ENCODE assay signal across 8 mouse cellular contexts in genomic region chr3:130922812-130923614, GRCm38 (mm10).
DNase-seq lines count a peak whose midpoint lies in the region; ATAC-seq lines count a peak whose summit lies in the region.

No protein-coding gene starts in this region.

- H3K4me1 ChIP-seq in kidney, embryonic 16.5 days (ENCODE audit: insufficient read depth, low read length): 0 out of 2 replicates have a peak, but pooled peaks cover 6% of the 10 kb centered on the region
- H3K4me1 ChIP-seq in forebrain, embryonic 12.5 days: peaks cover 20% of the 10 kb centered on the region
- H3K4me1 ChIP-seq in limb, embryonic 13.5 days: peaks cover 25% of the 10 kb centered on the region
- no peaks in the 10 kb centered on the region for H3K4me1 ChIP-seq in stomach, embryonic 14.5 days (ENCODE audit: control insufficient read depth, insufficient read depth, low read length)

- H3K27me3 ChIP-seq in kidney, embryonic 16.5 days (ENCODE audit: insufficient read depth, low read length): peaks cover 7% of the 10 kb centered on the region
- peaks cover 18% of the 10 kb centered on the region; the same call in 1 of the 2 replicates for H3K27me3 ChIP-seq in forebrain, embryonic 12.5 days
- peaks cover 18% of the 10 kb centered on the region; the same call in 1 of the 2 replicates for H3K27me3 ChIP-seq in limb, embryonic 13.5 days
- H3K27me3 ChIP-seq in stomach, embryonic 14.5 days (ENCODE audit: control insufficient read depth, insufficient read depth, low read length): 0 out of 2 replicates have a peak, but pooled peaks cover 2% of the 10 kb centered on the region

- H3K27ac ChIP-seq in kidney, embryonic 16.5 days (ENCODE audit: low read length): no peak overlapping the region
- 0 out of 2 replicates have a peak overlapping the region, but pooled peaks have one; percentile 42 for H3K27ac ChIP-seq in forebrain, embryonic 12.5 days
- H3K27ac ChIP-seq in limb, embryonic 13.5 days: peak overlapping the region; percentile 44; the same call in 1 of the 2 replicates
- H3K27ac ChIP-seq in stomach, embryonic 14.5 days (ENCODE audit: low read length): no peak overlapping the region

- H3K4me3 ChIP-seq in kidney, embryonic 16.5 days (ENCODE audit: low read length): peak overlapping the region; percentile 25
- peak overlapping the region; percentile 23 for H3K4me3 ChIP-seq in forebrain, embryonic 12.5 days (replicated peaks)
- peak overlapping the region; percentile 30 for H3K4me3 ChIP-seq in limb, embryonic 13.5 days
- H3K4me3 ChIP-seq in stomach, embryonic 14.5 days (ENCODE audit: low read depth, low read length): peak overlapping the region; percentile 5; the same call in 1 of the 2 replicates

- H3K9ac ChIP-seq in kidney, embryonic 16.5 days (replicated peaks; ENCODE audit: low read length): peak overlapping the region; percentile 27; the same call in 1 of the 2 replicates
- peak overlapping the region; percentile 17; the same call in 1 of the 2 replicates for H3K9ac ChIP-seq in forebrain, embryonic 12.5 days
- peak overlapping the region; percentile 50 for H3K9ac ChIP-seq in limb, embryonic 13.5 days
- H3K9ac ChIP-seq in stomach, embryonic 14.5 days (replicated peaks; ENCODE audit: low read depth, low read length): no peak overlapping the region

- WGBS in kidney, embryonic 16.5 days: 25% methylated on average over 23 of the region's 23 CpGs
- whole genome bisulfite sequencing in forebrain, embryonic 12.5 days: 6% methylated on average over 23 of the region's 23 CpGs
- WGBS in limb, embryonic 13.5 days: 5% methylated on average over 23 of the region's 23 CpGs
- WGBS in stomach, embryonic 14.5 days: 16% methylated on average over 23 of the region's 23 CpGs

- peak overlapping the region; percentile 50 for H3K4me2 ChIP-seq in kidney, embryonic 16.5 days (replicated peaks; ENCODE audit: low read depth, low read length)
- peak overlapping the region; percentile 54 for H3K4me2 ChIP-seq in forebrain, embryonic 12.5 days
- H3K4me2 ChIP-seq in limb, embryonic 13.5 days (replicated peaks): peak overlapping the region; percentile 61
- H3K4me2 ChIP-seq in stomach, embryonic 14.5 days (replicated peaks; ENCODE audit: low read depth, low read length): peak overlapping the region; percentile 37

- DNase-seq in kidney, postnatal 36 days: no peak
- DNase-seq in gastrocnemius, adult 8-10 months (ENCODE audit: low spot score in 2 of 2): no peak
- no peak for DNase-seq in frontal cortex, adult 2 months (ENCODE audit: extremely low spot score in 1 of 2, low spot score in 1 of 2)
- DNase-seq in urinary bladder, adult 2 months (ENCODE audit: low spot score): no peak

- no peaks in the 10 kb centered on the region for H3K36me3 ChIP-seq in kidney, embryonic 16.5 days (ENCODE audit: insufficient read depth, low read length)
- no peaks in the 10 kb centered on the region for H3K36me3 ChIP-seq in forebrain, embryonic 12.5 days (replicated peaks)
- H3K36me3 ChIP-seq in limb, embryonic 13.5 days: no peaks in the 10 kb centered on the region
- H3K36me3 ChIP-seq in stomach, embryonic 14.5 days (ENCODE audit: control insufficient read depth, insufficient read depth, low read length): no peaks in the 10 kb centered on the region

- no peaks in the 10 kb centered on the region for H3K9me3 ChIP-seq in kidney, embryonic 16.5 days (ENCODE audit: low read length)
- H3K9me3 ChIP-seq in forebrain, embryonic 12.5 days: no peaks in the 10 kb centered on the region
- H3K9me3 ChIP-seq in limb, embryonic 13.5 days: no peaks in the 10 kb centered on the region
- H3K9me3 ChIP-seq in stomach, embryonic 14.5 days (ENCODE audit: control insufficient read depth, low read depth, low read length): no peaks in the 10 kb centered on the region

- no peak for ATAC-seq in kidney, embryonic 16.5 days (ENCODE audit: low FRiP score, low TSS enrichment)
- 0 out of 2 replicates have a peak, but pooled peaks have one; percentile 51 for ATAC-seq in forebrain, embryonic 12.5 days (ENCODE audit: low FRiP score)
- no peak for ATAC-seq in limb, embryonic 13.5 days (ENCODE audit: low FRiP score, low read depth)
- ATAC-seq in stomach, embryonic 14.5 days (ENCODE audit: insufficient number of reproducible peaks, insufficient read depth, low FRiP score, low read depth): no peak

Comparison
In these comparisons a context has a peak if more than half of its experiments do, and no peak if none do; other contexts are left out.
1. H3K27ac ChIP-seq: peak in forebrain, embryonic 12.5 days (single experiment) and limb, embryonic 13.5 days (single experiment); none in kidney, embryonic 16.5 days (single experiment) and stomach, embryonic 14.5 days (single experiment).
2. Peak in every context shown above with its lines, with median percentiles within 50 percentile points of each other: H3K4me2 ChIP-seq and H3K4me3 ChIP-seq.